Mouse (Mus musculus): ENCODE data around the gene Nup160. TPM values are rescaled to one million over a fixed set of nuclear protein-coding genes. Genes with fewer than 3 reads are reported as not detected.

Gene Nup160
- total RNA-seq, 2 experiments from 2014 or later, result 53.9 to 54.1 TPM

DNA sequence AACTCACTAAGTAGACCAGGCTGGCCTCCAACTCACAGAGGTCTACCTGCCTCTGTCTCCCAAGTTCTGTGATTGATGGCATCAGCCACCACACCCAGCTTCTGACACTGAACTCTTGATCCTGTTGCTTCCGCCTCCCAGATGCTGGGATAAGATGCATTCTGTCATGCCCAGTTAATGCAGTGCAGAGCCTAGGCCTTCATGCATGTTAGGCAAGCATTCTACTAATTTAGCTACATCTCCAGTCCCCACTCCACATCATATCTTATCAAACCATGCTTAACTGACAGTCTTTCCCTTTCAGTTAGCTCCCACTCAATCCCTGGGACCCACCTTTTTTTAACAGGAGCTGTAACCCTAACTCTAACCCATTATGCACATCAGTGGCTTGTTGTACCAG lies 16.1 kb upstream of the Nup160 start:
- ATAC-seq (replicated peaks; ENCODE audit: poor library complexity, severe bottlenecking), result no peak

DNA sequence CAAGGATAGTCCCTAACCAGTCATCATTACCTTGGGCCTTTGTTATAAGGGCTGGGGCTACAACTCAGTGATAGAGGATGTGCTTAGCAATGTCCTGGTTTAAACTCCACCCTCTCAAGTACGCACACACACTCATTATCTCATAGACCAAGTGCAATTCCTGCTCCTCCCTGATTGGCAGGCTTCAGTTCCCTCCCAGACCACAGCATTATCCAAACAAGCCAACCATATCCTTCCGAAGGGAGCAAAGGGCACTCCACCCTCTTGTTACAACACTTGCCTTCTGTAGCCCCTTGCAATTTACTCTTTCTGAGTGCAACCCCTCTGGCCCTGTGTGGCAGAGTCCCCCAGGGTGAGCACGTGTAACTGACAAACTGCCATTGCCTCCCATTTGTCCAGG lies 15.6 kb upstream of the Nup160 start:
- ATAC-seq (replicated peaks; ENCODE audit: poor library complexity, severe bottlenecking), result peak; percentile 94

DNA sequence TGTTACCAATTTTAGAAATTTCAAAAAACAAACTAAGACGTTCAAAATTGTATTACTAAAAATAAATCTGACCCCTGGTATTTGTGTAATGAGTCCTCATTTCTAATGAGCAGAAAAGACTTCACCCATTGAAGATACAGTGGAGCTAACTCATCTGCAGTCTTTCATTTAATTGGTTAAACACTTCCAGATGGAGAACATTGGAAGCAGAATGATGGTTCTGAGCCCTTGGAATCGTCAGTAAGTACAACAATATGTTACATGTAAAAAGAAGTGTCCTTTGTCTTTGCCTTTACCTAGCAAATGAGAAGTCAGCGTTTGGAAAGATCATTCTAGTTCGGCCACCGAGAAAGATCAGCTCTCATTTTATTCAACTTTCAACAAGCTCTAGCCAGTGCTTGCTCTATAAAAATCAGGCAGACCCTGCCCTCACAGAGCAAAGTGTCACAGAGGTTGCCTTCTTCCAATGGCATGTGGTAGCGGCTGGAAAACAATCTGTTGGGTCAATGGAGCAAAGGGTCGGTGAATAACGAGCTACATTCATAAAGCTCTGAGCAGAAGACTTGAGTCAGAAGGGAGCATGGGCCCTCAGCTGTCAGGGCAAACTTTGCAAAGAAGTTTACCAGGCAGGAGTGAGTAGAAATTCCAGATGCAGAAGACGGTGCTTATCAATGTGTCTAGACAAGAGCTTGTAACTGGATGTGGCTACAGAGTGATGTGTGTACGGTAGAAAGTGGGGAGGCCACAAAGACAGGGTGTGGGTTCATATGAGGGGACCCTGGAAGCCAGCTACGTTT lies 10.2 kb upstream of the Nup160 start:
- peak; percentile 14; the same call in 1 of the 2 replicates for ATAC-seq (replicated peaks; ENCODE audit: poor library complexity, severe bottlenecking)

DNA sequence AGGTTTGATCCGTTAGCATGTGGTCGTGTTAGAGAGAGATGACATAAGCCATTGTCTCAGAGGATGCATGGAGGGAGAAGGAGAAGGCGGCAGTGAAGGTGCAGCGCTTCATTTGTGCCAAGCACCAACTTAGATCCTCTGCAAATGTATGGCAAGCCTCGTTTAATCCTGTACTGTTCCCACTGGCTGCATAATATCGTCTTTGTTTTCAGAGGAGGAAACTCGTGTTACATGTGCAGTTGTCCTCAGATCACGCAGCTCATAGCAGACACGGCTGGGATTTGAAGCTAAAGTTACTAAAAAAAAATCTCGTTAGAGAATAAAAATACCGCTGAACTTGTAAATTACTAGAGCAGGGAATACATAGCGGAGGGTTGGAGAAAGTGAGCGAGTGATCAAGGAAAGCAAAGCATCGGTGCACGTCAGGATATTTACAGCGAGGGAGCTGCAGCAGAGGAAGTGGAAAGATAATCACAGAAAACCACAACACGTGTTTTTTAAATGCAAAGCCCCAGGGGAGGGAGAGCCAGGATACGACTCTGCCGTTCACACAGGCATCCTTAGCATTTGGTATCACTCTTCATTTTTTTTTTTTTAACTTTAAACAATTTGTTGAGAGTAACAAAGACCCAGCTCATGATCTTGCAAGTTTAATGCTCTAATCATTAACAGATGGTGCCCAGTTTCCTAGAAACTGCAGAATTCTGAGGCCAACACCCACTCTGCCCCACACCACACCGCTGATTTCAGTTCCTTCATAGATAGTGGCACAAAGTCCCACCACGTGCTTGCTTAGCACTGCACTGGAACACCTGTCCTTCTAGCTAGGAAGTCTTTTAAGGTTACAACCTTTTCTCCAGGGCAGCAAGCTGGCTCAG lies 9.4 kb upstream of the Nup160 start:
- peak; percentile 83 for ATAC-seq (replicated peaks; ENCODE audit: poor library complexity, severe bottlenecking)

DNA sequence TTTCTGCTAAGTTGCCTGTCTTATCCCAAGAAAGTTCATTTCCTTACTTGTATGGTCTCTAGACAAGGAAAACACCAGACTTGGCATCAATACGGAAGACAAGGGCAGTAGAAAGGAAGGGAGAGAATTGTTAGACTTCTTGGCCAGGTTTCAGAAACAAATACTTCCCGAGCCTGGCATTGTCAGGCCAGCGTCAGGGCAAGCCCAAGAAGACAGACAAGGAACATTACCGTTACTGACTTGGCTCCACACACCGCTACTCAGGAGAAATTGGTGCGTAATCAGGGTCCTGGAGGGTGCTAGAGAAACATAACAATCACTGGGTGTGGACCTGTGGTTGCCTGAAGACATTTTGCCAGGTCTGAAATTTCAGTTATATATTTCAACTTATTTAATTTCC lies 6.7 kb upstream of the Nup160 start:
- no peak for ATAC-seq (replicated peaks; ENCODE audit: poor library complexity, severe bottlenecking)

DNA sequence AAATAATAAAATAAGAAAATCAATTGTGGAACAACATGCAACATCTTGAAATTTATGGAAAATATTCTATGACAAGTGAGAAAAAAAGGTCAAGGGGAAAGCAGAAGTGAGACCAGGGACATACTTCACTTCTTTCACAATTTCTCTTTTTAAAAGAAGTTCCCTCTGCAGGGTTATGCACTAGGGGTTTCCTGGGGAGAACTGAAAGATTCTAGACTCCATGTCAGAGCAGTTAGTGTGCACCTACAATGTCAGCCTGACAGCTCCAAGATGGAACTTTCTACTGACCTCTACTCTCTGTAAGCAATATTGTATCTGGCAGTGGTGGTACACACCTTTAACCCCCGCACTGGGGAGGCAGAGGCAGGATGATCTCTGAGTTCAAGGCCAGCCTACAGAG lies 3.7 kb upstream of the Nup160 start:
- peak; percentile 91 for ATAC-seq (replicated peaks; ENCODE audit: poor library complexity, severe bottlenecking)

DNA sequence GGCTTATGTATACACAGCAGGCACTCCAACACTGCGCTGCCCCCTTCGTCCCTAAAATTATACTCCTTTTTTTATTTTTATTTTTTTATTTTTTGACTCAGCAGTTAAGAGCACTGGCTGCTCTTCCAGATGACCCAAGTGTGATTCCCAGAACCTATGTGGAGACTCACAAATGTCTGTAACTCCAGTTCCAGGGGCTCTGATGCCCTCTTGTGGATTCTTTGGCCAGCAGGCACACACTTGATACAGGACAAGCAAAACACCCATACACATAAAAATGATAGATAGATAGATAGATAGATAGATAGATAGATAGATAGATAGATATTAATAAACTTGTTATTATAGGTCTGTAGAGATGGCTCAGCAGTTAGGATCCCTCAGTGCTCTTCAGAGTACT lies 2.5 kb upstream of the Nup160 start:
- ATAC-seq (replicated peaks; ENCODE audit: poor library complexity, severe bottlenecking), result no peak

DNA sequence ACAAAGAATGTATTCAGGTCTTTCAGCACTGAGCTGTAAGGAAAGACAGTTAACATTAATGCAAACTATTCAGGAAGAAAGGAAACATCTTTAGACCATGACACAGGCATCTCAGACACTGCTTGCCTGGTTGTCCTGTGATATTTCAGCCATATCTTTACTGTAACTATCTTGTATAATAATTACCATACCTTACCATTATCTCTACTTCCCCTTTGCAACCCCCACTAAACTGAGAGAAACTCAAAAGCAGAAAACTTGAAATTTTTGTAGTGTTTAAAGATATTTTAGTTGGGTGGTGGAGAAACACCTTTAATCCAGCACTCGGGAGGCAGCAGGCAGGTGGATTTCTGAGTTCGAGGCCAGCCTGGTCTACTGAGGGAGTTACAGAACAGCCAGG lies 1.5 kb upstream of the Nup160 start:
- no peak for ATAC-seq (replicated peaks; ENCODE audit: poor library complexity, severe bottlenecking)

DNA sequence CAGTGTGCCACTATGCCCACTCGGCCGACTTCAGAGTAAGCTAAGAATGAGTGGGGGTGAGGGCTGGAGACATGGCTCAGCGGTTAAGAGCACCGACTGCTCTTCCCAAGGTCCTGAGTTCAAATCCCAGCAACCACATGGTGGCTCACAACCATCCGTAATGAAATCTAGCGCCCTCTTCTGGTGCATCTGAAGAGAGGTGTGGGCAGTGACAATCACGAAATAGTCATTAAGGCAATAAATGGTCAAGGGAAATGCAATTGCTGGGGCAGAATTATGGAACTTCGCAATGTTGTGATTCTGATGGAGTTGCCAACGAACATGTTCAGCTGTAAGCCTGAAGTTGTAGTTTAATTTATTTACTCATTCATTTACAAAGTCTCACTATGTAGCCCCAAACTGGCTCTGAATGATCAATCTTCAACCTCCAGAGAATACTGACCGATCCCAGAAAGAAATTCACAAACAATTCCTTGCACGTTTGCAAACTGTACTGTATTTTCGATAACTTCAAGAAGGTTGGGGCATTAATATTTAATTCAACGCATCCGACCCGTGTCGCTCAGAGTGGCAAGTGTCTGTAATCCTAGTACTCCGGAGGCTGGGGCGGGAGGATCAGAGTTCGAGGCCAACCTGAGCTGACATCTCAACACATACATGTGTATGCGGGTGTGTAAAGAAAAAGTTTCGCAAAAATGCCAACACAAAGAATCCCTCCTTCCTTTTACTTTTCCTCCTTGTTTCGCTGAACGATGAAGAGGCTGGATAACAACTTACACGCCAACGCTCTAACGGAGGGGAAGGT lies 1.4 kb downstream of the Nup160 start:
- ATAC-seq (replicated peaks; ENCODE audit: poor library complexity, severe bottlenecking), result 0 out of 2 replicates have a peak, but pooled peaks have one; percentile 3

DNA sequence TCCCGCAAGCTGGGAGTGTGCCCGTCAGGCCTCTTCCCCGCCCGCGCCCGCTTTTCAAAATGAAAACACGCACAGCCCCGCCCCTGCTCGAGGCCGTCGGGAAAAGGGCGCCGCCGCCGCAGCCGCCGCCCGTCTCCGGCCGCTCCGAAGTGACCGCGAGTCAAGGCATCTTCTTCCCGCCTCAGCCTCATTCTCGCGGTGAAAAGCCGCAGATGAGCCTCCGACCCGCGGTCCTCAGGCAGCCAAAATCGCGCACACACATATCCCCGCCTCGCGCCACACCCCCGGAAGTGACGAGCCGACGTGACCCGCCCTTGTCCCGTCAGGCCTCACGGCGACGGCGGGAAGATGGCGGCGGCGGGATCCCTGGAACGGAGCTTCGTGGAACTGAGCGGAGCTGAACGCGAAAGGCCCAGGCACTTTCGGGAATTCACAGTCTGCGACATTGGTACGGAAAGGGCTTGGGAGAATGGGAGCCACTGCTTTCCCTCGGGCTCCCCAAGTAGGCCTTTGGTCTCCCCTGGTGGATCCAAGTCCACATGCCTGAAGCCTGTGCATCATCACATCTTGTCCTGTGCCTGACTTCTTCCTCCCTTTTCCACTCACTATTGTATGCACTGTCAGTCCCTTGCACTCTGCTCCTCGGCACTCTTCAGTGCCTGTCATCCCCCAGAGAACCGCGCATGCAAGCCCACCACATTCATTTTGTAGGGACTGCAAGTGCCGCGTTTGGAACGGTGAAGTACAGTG lies 2.2 kb downstream of the Nup160 start:
- peak; percentile 95 for ATAC-seq (replicated peaks; ENCODE audit: poor library complexity, severe bottlenecking)

DNA sequence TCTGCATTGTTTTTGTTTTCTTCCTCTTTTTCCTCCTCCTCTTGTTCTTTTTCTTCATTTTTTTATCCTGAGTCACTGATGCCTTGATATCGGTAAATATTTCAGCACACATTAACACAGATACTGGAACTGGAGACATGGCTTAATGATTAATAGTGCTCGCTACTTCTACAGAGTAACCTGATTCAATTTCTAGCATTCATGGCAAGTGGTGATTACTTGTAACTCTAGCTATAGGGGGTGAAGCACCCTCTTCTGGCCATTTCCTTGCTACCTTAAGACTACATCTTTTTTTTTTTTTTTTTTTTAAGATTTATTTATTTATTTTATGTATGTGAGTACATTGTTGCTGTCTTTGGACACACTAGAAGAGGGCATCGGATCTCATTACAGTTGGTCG lies 23.9 kb downstream of the Nup160 start:
- ATAC-seq (replicated peaks; ENCODE audit: poor library complexity, severe bottlenecking), result no peak

DNA sequence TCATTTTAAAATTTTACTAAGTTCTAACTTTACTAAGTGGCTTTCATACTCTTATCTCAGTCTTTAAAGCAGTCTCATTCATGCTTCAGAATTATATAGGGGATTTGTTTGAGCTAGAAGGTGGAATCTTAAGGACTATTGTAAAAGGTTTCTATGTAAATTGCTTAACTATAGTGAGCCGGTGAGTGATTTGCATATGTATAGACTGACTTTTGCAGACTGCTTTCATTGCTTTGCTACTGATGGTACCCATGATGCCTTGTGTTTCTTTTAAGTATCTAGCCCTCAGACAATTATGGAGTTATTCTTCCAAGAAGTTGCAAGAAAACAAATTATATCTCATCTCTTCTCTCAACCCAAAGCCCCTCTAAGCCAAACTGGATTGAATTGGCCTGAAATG lies 31.5 kb downstream of the Nup160 start:
- no peak for ATAC-seq (replicated peaks; ENCODE audit: poor library complexity, severe bottlenecking)

DNA sequence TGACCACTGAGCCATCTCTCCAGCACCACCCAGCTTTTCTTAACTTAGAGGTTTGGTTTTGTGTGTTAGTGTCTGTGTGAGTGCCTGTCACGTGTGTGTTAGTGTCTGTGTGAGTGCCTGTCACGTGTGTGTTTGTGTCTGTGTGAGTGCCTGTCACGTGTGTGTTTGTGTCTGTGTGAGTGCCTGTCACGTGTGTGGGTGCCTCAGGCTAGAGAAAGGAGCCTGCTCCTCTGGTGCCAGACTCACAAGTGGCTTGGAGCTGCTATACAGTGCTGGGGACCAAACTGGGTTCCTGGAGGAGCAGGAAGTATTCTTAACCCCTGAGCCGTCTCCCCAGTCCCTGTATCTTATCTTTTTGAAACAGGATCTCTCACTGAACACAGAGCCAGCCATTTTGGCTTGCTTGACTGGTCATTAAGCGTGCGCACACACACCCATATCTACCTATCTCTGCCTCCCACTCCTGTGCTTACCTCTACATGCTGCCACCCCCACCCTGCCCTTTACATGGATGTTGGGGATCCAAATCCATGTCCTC lies 38.6 kb downstream of the Nup160 start:
- ATAC-seq (replicated peaks; ENCODE audit: poor library complexity, severe bottlenecking), result no peak

DNA sequence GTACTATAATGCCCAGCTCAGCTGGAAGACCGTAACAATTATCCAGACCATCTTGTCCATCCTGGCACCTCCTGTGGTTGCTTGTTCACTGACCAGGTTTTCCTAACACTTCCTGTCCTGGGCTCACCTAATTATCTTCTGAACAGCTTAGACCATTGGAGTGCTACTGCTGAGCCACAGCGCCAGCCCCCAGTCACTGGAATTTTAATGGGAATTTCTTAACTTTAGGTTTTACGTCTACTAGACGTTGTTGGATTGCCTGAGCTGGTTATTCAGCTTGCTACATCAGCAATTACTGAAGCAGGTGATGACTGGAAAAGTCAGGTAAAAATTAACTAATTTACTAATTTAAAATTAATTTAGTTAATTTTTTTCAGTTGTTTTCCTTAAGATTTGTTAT lies 40.4 kb downstream of the Nup160 start:
- ATAC-seq (replicated peaks; ENCODE audit: poor library complexity, severe bottlenecking), result no peak

DNA sequence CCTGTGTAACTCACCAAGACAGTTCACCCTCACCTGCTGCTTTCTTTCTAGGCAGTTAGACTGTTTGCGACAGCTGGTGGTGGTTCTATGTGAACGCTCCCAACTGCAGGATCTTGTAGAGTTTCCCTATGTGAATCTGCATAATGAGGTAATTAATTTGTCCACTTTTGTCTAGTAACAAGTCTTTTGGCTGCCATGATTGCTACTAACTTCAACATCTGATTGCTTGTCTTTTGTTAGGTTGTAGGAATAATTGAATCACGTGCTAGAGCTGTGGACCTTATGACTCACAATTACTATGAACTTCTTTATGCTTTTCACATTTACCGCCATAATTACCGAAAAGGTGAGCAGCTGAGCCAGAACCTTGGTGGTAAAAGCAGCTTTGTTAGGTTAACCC lies 40.9 kb downstream of the Nup160 start:
- no peak for ATAC-seq (replicated peaks; ENCODE audit: poor library complexity, severe bottlenecking)

DNA sequence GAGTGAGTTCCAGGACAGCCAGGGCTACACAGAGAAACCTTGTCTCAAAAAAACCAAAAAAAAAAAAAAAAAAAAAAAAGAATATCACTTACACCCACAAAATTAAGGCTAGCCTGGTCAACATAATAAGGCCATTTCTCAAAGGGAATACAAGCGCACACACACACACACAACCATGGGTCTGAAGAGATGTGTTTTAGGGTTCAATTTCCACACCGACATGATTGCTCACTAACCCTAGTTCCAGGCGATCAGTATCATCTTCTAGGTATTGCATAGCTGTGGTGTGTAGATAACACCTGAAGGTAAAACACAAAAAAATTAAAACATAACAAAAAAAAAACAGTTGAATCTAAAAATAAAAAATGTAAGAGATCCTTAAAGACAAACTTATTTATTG lies 49.8 kb downstream of the Nup160 start:
- no peak for ATAC-seq (replicated peaks; ENCODE audit: poor library complexity, severe bottlenecking)

DNA sequence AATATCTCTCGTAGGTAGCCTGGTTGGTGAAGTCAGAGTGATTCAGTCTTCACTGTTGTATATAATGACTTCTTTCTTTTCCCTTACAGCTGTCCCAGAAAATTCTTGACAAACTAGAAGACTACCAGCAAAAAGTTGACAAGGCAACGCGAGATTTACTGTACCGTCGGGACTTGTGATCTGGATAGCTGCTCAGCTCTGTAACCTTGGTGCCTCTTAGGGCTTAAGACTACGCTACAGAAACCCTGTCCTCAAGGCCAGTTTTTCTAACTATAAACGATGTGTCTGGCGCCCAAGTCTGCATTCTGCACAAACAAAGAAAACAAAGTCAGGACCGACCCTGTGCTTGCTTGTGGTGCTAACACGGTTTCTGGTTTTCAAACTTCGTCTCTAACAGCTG lies 58.3 kb downstream of the Nup160 start:
- ATAC-seq (replicated peaks; ENCODE audit: poor library complexity, severe bottlenecking), result no peak

DNA sequence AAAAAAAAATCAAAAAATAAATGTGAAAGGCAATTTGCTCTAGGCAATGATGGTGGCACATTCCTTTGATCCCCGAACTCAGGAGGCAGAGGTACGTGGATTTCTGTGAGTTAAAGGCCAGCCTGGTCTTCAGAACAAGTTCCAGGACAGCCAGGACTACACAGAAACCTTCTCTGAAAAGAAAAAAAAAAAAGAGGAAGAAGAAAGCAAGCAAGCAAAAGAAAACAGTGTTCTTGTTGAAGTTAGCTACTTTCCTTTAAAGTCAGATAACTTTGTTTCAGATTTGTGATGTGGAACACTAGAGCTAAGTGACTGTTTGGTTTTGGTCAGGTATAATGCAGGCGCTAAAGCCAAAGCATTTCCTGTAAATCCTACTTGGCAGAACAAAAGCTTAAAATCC lies 61.8 kb downstream of the Nup160 start:
- no peak for ATAC-seq (replicated peaks; ENCODE audit: poor library complexity, severe bottlenecking)

DNA sequence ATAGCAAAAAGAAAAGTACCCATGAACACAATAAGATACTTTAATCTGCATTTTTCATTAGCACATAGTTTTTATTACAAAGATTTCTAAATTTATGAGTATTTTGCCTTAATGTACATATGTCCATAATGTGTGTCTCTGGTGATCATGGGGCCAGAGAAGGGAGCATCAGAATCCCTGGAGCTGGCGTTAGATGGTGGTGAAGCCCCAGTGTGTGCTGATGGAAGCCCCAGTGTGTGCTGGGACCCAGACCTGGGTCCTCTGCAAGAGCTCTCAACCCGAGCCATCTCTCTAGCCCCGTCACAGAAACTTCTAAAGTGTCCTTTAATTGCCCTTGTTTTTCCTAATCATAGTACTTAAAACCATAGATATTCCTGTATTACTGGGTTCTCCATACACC lies 62.3 kb downstream of the Nup160 start:
- ATAC-seq (replicated peaks; ENCODE audit: poor library complexity, severe bottlenecking), result no peak

DNA sequence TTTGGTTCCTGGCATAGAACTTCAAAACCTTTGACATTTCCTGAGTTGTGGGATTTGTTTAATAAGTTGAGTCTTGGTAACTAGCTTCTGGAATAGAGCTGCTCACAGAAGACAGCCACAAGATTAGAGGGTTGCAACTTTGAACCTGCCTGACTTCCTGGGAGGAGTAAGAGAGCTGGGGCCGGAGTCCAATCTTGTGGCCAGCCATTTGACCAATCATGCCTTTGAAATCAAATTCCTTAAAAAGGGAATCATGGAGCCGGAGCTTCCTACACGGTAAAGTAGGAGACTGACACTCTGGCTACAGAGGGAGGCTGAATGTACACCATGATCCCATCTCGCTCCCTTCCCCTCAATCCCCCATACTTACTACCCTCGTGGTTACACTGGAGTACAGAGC lies 62.9 kb downstream of the Nup160 start:
- no peak for ATAC-seq (replicated peaks; ENCODE audit: poor library complexity, severe bottlenecking)

Data from granulocyte monocyte progenitor cell, adult 5-6 weeks (primary cell).